Mouse (Mus musculus): Measurements from ENCODE around the gene Ttc8.

Ttc8 gene

GRCm38 (mm10) chr12:99026291-99026690 lies 105.9 kb downstream of the Ttc8 start:
- DNase-seq (ENCODE audit: low read depth, low spot score) = no peak

GRCm38 (mm10) chr12:99028665-99029064 lies 108.3 kb downstream of the Ttc8 start:
- no peak for DNase-seq (ENCODE audit: low read depth, low spot score)

DNA sequence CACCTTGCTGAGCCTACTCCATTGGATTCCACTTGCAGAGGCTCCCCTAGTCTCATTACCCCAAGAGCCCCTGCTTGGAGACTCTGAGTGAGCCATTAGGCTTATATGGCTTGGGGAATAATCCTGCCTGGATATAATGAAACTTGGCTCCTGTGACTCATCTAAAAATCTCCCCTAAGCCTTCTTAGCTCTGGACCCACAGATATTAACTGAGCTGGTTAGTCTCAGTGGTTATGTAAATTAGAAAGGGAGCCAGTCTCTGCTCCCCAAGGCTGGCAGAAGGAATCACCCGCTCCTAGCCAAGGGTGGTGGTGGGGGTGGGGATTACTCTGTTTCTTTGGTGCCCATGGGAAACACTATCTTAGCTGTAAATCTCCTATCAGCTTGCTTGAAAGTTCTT lies 109.6 kb downstream of the Ttc8 start:
- peak; percentile 67 for DNase-seq (ENCODE audit: low read depth, low spot score)

Data from retina, postnatal 7 days (tissue).